Mouse (Mus musculus): ENCODE results near the gene Arhgef10l.

The Arhgef10l gene

DNA sequence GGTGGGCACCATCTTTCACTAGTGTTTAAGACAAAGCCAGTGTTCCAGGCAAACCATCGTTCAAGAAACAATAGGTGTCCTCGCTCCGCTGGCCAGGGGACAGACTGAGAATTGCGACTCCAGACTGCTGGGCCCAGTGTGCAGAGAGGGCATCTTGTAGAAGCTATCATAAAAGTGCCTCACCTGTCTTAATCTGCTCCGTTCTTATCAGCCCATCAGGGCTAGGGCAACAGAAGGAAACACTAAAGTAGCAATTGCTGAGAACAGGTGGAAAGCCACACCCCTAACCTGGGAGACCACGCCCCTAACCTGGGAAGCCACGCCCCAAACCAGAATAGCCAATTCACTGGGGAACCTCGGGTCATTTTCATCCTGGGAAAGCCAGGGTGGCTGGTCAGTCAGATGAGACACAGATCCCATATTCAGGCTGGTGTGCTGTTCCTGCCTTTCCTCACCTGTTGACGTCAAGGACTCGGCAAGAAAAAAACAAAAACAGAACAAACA is 140.1 kb downstream of the Arhgef10l start:
- DNase-seq (ENCODE audit: low read depth, low spot score) = no peak

DNA sequence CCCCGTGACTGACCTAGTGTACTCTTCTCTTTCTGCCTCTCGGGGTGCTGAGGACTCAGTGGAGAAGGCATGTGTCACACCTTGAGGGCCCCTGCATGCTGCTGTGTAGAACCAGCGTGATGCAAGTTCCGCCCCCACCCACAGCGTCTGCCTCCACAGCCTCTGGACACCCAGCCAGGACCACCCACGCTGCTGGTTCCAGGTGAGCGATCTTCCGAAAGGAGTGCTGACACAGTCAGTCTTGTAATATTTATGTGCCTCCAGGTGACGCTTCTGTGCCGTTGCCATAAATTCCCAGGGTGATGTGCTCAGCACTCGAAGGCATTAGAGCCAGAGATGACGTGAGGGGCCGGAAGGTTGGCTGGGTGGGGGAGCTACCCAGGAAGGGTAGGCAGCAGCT is 140.9 kb downstream of the Arhgef10l start:
- DNase-seq (ENCODE audit: low read depth, low spot score) = no peak

DNA sequence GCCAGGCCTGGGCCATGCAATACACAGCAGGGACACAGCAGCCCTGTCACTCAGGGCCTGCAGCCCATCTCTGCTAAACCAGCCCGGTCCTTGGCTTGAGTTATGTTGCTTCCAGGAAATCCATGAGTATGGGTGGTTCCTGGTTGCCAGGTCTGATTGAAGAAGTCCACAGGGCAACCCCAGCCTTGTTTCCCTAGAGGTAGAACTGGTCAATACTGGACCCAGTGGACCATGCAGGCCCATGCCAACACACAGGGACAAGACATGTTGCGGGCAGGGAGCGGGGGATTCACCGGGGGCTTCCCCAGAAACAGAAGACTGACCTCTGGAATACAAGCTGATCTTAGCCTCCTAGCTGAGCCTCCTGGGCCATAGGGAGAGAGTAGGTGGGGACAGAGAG is 142.9 kb downstream of the Arhgef10l start:
- no peak for DNase-seq (ENCODE audit: low read depth, low spot score)

DNA sequence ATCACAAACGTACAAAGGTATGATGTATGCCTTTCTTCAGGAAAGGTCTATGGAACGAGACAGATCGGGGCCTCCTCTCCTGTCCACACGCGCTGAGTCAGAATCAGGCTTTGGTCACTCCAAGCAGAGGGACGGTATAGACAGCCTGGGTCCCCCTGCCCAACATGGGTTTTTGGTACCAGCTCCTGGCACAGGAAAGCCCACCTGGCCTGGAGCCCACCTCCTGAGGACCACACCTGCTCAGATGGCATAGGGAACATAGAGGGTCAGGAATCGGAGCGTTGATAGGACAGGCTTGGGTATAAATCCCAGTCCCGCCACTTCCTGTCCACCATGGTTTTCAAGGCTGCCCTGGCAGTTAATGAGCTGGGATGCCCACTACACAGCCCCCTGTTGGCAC is 145.1 kb downstream of the Arhgef10l start:
- no peak for DNase-seq (ENCODE audit: low read depth, low spot score)

DNA sequence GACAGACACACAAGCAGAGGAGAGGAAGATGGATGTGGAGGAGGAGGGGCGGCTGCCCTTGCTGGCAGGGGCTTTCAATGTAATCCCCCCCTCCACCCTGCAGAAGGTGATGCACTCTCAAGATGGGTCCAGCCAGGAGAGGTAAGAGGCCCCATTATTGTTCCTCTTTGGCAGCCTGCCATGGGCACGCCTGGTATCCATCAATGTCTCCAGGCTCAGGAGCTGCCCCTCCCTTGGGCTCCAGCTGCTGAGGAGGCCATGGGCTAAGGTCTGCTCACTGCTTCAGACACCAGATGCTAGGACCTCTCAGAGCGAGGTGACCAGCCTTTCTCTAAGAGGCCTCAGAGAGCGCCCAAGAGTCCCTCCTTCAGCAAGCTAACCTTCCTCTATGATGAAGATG is 152.0 kb downstream of the Arhgef10l start:
- no peak for DNase-seq (ENCODE audit: low read depth, low spot score)

DNA sequence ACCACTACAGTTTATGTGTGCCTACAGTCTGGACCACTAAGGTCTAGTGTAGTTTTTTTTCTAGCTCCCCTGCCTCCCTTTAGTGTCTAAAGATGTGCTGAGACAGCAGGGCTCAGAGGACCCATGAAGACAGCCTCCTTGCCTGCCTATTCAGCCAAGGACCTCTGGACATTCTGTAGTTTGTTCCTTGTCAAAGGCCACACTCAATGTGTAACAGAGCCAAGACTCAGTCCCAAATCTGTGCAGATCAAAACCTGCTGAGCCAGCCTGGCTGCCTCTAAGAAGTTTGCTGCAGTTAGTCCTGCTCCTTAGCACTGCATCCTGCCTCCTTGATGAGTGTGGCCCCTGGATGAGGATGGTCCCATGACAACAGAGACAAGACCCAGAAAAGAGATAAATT is 156.0 kb downstream of the Arhgef10l start:
- no peak for DNase-seq (ENCODE audit: low read depth, low spot score)

DNA sequence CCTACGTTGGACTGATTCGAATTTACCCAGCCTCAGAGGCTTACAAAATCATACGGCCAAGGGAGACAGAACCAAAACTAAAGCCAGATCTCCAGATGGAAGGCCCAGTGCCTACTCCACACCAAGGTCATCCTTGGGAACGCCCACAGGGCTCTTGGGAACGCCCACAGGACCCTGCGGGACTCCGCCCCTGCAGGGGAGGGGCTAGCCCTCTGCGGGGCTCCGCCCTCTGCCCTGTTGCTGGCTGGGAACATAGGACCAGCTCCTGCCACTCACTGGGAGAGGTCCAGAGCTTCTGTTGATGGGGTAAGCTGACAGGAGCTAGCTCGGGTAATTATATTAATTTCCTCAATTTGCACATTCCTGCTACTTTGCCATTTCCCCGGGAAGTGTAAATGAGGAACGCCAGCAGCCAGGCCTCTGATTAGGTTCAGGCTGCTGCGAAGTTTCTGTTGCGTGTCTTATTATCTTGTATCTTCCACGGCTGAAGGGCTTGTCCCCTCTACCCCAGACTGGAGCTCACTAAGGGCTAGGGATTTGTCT is 158.6 kb downstream of the Arhgef10l start:
- DNase-seq (ENCODE audit: low read depth, low spot score) = no peak

DNA sequence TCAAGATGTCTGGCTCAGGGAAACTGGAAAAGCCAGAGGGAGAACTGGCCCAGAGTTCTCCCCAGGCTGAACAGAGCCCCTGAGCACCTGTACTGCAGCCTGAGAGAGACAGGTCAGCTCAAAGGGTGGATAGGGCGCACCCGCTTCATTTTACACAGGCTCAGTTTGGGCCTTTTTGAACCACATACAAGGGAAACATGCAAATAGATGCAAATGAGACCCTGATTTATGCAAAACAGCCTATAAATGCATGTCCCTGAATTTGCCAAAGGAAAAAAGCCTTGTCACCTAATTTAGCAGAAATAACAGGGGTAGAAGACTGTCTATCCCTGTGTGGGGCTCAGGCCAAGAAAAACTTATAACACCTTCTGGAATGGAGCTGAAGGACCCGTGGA is 160.2 kb downstream of the Arhgef10l start:
- no peak for DNase-seq (ENCODE audit: low read depth, low spot score)

DNA sequence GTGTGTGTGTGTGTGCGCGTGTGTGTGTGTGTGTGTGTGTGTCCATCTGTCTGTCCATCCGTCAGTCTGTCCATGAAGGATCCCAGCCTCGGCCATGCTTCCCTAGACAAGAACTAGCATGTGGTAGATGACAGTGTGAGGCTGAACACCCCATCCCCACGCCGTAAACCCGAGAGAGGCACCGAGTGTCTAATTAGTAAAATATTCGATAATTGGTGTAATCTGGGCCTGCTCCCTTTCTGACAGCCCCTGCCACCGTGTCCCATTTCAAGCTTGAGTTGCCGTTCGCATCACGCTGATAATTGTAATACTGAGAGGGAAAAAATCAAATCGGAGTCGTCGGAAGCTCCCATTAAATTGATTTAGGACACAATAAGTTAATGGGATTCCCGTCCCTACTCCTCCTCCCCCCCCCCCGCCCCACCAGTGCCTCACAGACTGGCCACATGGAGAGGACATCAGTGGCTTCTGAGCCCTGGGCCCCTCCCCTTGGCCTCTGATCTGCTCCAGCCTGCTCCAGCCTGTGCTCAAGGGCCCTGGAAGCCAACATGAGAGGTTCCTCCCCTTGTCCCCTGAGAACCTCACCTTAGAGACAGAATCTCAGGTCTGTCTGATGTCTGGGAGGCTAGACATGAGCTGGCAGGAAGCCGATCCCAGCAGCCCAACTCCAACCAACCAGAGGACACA is 160.7 kb downstream of the Arhgef10l start:
- no peak for DNase-seq (ENCODE audit: low read depth, low spot score)

DNA sequence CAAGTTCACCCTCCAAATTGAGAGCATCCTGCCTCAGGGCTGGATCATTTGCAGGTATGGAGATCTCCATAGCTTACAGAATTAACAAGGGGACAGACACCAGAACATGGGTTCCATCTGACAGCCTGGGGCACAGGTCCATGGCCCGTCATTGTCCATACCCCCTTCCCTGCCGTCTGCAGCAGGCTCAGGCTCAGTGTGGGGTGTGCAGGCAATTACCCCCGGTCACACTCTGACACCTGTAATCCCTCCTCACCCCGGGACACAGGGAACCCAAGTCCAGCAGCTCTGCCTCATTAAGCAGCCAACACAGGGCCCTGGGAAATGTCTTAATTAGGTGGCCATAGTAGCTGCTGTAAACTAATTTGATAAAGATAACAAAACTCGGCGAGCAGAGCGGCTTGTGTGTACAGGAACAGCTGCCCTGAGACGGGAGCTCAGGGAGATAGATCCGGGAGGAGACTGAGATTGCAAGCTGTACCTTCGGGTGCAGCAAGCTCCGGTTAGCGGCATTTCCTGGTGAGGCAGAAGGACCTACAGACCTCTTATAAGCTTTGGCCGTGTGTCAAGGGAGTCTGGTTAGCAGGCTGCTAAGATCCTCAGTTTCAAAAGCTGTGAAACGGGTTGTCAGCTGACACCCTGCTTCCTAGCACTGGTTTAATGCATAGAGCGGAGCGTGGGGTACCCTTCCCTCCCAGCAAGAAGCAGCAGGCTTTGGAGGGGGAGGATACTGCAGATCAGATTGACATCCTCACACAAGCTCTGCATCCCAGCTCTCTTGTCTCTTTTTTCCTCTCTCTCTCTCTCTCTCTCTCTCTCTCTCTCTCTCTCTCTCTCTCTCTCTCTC is 161.5 kb downstream of the Arhgef10l start:
- no peak for DNase-seq (ENCODE audit: low read depth, low spot score)

DNA sequence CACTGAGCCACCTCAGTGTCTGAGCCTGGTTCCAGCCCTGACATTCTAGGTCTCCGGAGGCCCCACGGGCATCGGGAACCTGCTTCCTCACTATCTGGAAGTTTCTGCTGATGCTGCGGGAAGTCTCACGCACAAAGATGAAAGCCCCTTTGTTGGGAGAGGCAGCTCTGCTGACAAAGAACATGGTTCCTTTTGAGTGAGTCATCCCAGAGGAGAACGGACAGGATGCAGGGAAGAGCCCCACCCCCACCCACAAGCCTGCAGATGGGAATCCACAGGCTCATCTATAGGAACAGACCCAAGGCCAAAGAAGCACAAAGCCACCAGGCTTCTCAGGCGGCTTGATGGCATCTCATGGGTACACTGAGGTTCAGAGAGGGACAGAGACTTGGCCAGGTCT is 165.0 kb downstream of the Arhgef10l start:
- DNase-seq (ENCODE audit: low read depth, low spot score) = no peak

DNA sequence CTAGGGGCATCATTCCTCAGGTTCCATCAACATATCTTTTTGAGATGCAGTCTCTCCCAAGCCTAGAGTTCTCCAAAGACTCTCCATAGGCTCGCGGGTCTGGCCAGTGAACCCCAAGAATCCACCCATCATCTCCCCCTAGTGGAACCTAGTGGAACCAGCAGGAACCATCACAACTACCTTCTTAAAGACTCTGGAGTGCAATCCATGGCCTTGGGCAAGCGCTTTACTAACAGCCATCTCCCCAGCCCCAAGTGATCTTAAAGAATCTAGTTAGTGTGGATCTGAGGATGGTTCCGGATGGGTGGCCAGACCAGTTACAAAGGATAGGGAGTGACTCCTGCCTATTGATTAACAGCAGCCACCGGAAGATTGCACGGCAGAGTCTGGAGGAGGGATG is 166.2 kb downstream of the Arhgef10l start:
- no peak for DNase-seq (ENCODE audit: low read depth, low spot score)

DNA sequence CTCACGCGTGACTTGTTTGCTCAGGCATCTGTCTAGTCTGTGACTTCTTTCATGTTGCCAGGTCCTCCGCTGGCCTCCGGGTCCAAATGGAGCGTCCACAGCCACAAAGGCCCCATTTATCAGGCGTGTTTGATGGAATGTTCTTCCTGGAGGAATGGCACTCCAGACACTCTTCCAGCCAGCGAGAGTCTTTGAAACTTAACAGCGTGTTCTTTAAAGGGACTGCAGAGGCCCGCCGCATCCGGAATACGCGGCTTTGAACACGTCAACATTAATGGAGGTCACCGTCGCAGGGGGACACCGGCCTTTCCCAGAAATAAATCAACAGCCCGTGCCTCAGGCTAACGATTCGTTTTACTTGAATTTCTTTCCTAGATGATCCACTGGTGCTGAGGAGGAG is 168.6 kb downstream of the Arhgef10l start:
- DNase-seq (ENCODE audit: low read depth, low spot score) = no peak

DNA sequence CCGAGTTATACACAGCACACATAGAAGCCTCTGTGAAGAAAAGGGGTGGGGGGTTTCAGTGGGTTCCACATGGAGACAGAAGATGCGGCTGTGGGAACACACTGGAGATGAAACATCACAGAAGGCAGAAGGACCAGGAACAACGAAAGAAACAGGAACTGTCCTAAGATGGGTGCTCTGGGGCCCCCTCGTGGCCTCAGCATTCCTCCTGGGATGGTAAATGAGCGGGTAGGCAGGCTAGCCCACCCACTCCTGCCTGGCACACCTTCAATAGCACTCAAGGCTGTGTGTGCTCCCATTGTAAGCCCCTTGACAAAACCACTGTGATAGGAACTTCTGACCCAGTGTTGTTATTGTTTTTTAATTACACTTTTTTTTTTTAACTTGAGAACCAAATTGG is 174.3 kb downstream of the Arhgef10l start:
- DNase-seq (ENCODE audit: low read depth, low spot score) = no peak

DNA sequence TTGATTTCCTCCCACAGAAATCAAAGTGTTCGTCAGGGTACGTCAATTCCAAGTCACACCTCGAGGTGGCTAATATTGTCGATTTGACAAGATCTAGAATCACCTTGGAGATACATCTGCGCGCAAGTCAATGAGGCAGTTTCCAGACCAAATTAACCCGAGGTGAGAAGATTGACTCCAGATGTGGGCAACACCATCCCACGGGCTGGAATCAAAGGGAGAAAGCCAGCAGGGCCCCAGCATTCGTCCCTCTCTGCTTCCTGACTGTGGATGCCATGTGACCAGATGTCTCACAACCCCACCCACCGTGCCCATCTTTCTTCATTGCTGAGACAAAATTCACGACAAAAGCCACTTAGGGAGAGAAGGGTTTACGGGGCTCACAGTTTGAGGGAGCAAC is 180.4 kb downstream of the Arhgef10l start:
- DNase-seq (ENCODE audit: low read depth, low spot score) = no peak

DNA sequence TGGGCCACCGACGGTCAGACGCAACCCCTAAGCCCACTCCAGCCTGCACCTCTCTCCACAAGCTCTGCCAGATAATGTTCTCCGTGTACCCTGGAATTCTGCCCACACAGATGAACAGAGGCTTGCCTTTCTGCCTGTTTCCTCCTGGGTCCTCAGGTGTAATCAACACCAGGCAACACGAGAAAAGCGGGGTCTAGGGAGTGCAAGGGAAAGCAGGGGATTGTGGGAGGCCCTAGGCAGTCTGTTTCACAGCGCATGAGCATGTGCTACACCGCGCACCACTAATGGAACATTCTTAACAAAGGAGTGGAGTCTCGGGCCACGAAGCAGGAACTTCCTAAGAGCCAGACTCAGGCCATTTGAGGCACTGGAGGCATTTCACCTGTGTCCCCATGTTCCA is 182.7 kb downstream of the Arhgef10l start:
- no peak for DNase-seq (ENCODE audit: low read depth, low spot score)

DNA sequence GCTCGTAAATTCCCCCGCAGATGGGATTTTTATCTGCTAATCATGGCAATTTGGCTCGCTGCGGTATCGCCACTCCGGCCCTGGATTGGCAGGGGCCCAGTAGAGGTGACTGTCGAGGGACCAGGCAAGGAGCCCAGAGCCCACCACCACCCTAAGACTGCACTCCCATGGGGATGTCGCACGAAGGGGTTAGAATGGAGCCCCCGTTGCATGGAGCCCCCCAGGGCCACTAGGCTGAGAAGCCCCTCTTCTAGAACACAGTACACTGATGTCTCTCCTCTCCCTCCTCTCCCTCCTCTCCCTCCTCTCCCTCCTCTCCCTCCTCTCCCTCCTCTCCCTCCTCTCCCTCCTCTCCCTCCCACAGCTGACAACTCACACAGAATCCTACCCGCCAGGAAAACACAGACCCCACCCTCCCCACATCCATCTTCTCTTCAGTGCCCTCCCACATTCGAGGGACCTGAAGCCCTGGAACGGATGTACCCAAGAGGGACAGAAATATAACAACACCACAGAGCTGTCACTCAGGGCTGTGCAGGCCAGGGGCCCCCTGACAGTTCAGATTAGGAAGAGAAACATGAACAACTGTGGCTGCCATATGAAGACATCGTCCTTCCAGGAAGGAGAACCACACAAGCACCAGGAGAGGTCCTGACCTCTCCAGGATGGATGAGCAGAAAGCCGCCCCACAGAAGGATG is 185.3 kb downstream of the Arhgef10l start:
- DNase-seq (ENCODE audit: low read depth, low spot score) = no peak

DNA sequence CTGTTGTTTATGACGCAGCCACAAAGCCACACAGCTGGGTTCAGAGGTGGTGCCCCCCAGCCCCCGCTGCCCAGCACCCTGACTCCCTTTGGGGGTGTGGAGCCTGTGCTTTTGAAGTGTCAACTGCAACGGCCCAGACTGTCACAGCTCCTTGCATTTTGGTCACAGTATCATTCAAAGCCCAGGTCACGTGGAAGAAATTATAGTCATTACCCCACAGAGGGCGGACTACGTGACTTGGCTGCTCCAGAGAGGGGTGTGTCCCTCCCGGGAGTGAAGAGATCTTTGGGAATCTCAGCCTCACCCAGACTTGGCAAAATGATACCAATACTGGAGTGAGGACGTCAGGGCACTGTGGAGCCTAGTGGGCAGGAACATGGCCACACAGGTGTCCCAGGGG is 190.6 kb downstream of the Arhgef10l start:
- DNase-seq (ENCODE audit: low read depth, low spot score) = no peak

DNA sequence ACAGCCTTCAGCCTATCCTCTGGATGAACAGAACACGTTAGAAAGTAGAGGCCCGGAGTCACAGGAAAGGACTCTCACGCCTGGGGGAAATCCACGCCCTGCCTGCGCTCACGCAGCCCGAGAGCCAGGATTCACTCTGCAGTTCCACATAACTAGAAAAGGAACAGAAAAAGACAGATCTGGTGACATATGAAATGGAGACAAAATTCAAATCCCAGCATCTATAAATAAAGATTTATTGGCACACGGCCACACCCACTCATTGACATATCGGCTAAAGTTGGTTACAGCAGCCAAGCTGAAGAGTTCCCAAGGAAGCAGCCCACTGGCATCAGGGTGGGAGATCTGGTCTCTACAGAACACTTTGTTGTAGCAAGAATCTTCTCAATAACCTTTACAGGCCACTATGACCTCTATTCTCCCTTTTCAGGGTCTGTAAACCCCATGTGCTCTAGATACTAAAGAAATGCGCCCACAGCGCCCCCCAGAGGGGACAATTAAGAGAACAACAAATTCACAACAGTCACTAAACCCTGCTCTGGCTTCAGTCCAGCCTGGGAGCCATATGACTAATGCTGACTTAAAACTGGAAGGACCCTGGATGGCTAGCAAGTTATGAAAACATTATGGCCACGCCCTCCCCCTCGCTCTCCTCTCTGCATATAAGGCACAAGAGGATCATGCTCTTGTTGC is 195.9 kb downstream of the Arhgef10l start:
- no peak for DNase-seq (ENCODE audit: low read depth, low spot score)

DNA sequence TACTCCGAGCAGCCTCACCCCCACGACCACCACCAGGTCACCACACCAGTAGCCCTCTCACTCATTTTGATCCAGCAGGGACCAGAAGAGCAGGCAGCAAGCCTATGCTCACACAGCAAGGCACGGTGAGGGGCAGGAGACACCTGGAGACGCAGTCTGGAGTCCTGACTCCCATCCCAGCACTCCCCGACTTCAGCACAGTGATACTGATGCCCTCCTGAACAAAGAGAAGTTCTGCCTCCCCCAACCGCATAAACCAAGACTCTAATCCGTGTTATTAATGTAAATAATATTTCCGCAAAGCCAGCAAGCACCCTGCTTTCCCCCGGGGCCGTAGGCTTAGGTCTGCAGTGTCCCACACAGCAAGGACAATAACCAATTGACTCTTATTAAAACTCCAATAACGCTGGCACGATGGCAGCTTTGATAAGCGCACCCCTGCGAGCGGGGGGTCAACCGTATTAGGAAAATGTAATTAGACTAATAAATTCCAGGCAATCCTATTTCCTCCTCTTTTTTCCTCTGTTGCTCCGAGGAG is 198.5 kb downstream of the Arhgef10l start:
- DNase-seq (ENCODE audit: low read depth, low spot score) = no peak
